Mouse (Mus musculus) heart, postnatal 4 days (tissue): ENCODE data around the gene Dcdc2b. TPM values are rescaled to one million over a fixed set of nuclear protein-coding genes. Genes with fewer than 3 reads are reported as not detected.
A peak's percentile ranks its signal among the peaks of the same experiment; 100 is the strongest.

Experiments used
- DNase-seq: peaks from one replicate; pipeline ENCODE4 v3.0.0; 2021
- total RNA-seq, 2 experiments: library from RNA; stranded (reverse); gene quantifications; 2 replicates each; pipeline ENCODE4 v1.2.3; 2021

Dcdc2b gene
- under 1 TPM; 0.27 to 0.76 TPM for total RNA-seq

DNA sequence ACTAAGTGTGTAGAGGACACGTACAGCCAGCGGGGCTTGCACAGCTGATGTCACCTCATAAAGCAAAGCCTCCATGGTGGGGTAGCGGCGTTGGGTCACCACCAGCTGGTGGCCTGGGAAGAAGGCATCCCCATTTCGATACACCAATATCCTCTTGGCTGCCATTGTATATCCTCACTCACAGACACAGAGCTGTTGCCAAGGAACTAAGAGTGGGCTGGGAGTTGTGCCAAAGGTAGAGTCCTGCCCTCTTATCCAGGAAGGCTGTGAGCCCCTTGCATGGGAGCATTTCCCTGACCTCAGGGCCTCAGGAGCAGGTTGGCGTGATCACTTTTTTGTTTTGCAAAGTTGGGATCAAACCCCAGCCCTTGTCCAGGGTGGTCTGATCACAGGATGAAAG is at the start of gene Dcdc2b:
Gene Dcdc2b (minus strand): TSS at position 165 of the 400 bp plus-strand sequence.
- peak; percentile 75 for DNase-seq

- no peak for DNase-seq
Observed at GRCm38 (mm10) chr4:129662255-129662813, 48.3 kb upstream of the Dcdc2b start.

DNA sequence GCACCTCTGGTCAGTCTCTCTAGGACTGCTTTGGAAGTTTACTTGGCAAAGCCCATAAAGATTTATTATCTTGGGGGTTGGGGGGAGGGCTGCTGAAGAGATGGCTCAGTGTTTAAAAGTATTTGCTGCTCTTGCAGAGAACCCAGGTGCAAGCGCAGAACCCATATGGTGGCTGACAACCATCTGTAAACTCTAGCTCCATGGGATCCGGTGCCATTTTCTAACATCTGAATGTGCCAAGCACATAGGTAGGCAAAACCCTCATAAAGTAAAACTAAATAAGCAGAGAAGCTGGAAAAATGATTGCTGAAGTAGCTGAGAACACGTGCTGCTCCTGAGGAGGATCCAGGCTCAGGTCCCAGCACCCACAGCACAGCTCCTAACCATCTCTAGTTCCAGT is 47.5 kb upstream of the Dcdc2b start:
- DNase-seq = no peak

DNA sequence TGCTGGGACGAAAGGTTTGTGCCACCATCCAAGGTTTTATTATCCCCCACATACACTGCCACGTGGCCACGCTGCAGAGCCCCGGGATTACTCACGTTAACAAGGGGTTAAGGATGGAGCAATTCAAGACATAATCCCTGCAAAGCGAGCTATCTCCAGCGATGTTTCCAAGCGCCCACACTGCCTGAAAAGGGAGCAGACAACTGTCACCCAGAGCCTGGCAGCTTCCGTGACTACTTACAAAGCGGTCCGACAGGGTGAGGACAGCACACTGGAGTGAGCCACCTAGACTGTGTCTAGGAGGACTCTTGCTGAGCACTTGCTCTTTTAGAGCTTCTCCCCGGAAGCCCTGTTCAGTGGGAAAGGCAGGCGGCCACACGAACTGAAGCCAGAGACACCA is 40.7 kb upstream of the Dcdc2b start:
- DNase-seq = no peak

GRCm38 (mm10) chr4:129650359-129650758 is 36.3 kb upstream of the Dcdc2b start:
- no peak for DNase-seq

DNA sequence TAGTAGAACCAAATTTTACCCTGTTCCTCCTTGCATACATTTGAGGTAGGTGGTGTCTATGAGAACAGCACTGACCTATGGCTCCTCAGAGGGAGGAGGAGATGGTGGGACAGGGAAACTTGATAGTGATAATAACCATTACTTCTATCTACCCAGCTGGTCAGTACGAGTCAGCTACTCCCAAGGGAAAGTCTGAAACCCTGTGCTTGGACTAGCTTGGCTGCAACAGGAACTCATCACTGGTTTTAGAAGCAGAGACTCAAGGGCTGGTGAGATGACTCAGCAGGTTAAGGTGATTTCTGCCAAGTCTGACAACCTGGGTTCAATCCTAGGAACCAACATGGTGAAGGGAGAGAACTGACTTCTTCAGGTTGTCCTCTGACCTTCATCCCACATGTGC is 34.6 kb upstream of the Dcdc2b start:
- no peak for DNase-seq

- DNase-seq = no peak
Observed at GRCm38 (mm10) chr4:129645204-129645603, 31.1 kb upstream of the Dcdc2b start.

GRCm38 (mm10) chr4:129641756-129642155 is 27.7 kb upstream of the Dcdc2b start:
- DNase-seq = no peak

- peak; percentile 97 for DNase-seq
Observed at GRCm38 (mm10) chr4:129640638-129641467, 26.8 kb upstream of the Dcdc2b start, which contains the start of gene Txlna. TSS of gene Txlna (minus strand) at chr4:129641065.

- DNase-seq = peak; percentile 51
Observed at GRCm38 (mm10) chr4:129640101-129640637, 26.1 kb upstream of the Dcdc2b start.

DNA sequence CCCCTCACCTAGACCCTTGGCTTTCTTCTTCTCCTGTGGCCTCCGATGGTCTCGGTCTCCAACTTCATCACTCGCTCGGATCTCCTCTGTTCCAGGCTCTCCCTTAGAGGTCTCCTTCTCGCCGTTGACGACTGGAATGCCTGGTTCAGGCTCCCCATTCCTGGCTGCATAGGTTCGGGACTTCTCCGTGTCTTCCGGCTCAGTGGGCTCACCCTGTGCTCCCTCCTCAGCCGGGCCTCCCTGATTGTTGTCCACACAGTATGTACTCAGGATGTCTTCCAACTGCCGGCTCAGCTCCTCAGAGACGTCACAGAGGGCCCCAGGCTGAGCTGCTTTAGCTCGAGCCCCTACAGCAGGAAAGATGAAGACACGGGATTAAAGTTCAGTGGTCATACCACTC is 25.2 kb upstream of the Dcdc2b start:
- DNase-seq = no peak

GRCm38 (mm10) chr4:129633852-129634251 is 19.8 kb upstream of the Dcdc2b start:
- no peak for DNase-seq

DNA sequence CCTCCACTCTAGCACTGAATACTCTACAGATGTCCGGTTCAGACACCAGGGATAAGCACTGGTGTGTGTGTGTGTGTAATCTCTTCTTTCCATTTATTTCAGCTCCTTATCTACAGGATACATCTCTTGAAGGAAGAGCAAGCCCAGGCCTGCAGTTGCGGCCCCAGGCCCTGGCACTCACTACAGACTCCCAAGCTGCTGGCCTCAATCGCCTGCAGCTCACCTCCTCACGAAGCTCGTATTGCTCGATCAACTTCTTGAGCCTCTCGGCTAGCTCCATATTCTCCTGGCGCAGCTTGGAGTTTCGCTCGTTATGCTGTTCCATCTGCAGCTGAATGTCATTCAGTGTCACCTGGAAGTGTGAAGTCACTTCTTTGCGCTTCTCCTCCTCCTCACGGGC is 17.8 kb upstream of the Dcdc2b start:
- no peak for DNase-seq

- peak; percentile 43 for DNase-seq
Observed at GRCm38 (mm10) chr4:129630944-129631343, 16.9 kb upstream of the Dcdc2b start.

DNA sequence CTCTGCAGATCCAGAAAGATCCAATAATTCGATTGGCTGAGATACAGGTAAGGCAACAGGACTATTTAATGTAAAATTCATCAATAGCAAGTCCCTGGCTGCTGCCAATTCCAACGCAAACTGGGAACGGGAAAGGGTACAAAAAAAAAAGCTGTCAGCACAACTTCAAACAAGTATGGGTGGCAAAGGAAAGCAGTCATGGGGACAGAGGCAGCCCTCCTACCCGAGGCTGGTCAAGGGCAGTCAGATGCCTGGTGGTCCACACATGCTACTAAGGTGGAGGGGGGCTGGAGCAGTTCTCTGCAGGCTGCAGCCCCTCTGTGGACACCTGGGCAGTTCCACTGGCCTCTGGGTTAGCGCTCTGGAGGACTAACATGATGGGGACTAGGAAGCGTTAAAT is 12.0 kb upstream of the Dcdc2b start:
- no peak for DNase-seq

DNA sequence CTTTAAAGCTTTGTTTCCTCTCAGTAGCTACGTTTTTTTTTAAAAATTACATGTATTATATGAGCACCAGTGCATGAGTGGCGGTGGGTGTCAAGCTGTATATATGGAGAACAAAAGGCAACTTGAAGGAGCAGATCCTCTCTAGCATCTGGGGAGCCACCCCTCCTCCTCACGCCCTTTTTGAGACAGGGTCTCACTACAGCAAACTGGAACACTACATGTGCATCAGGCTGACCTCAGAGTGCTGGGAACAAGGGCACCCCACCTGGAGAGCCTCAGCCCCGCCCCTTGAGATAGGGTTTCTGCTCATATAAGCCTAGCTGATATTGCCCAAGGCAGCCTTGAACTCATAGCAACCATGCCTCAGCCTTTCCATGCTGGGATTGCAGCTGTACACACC is 11.4 kb upstream of the Dcdc2b start:
- DNase-seq = no peak

DNA sequence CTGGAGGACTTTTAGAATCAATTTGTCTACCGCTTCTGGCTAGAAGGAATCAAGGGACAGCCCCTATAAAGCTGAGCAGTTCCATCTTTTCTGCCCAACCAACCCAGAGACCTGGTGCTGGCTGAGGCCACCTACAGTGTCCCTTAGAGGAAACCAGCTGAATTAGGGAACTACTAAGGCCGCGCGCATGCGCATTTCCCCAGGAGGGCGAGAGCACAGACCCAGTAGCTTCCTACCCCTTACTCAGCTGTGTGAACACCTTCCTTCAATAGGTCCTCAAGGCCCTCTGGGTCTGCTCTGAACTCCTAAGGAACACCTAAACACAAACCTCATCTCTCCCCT is 10.9 kb upstream of the Dcdc2b start:
- peak; percentile 56 for DNase-seq

DNA sequence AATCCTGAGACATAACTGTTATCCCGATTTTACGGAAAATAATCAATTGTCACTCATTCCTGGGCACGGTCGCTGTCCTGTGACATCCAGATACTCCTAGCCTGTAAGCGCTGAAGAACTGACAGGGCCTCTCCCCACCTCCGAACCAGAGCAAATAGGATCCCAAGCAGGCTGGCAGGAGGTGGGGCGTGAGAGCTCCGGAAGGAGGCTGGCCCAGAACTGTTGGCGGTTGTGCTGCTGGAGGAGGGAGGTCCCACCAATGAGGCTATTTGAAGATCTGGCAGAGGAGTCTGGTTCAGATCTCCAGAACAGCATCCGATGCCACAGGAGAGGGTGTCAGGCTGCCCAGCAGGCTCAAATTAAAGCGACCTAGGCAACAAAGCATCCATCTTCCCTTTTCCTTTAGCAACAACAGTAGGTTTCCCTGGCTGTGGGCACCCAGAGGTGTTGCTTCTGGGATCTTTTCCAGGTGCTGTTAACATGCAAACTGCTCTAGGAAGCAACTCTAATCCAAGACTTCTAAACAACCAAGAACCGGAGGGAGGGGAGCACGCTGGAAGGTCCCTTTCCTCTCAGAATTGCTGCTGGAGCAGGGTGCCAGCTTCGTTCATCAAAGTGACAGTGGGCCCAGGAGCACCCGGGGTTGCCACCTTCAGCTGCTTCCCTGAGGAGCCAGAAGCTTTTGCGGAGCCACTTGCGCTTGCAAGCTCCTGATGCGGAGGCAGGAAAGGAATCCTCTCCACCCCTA is 10.4 kb upstream of the Dcdc2b start:
- peak; percentile 85 for DNase-seq

GRCm38 (mm10) chr4:129623681-129624091 is 9.6 kb upstream of the Dcdc2b start, which contains the start of gene Ccdc28b:
TSS of gene Ccdc28b (minus strand) at chr4:129623947.
- DNase-seq = peak; percentile 50

DNA sequence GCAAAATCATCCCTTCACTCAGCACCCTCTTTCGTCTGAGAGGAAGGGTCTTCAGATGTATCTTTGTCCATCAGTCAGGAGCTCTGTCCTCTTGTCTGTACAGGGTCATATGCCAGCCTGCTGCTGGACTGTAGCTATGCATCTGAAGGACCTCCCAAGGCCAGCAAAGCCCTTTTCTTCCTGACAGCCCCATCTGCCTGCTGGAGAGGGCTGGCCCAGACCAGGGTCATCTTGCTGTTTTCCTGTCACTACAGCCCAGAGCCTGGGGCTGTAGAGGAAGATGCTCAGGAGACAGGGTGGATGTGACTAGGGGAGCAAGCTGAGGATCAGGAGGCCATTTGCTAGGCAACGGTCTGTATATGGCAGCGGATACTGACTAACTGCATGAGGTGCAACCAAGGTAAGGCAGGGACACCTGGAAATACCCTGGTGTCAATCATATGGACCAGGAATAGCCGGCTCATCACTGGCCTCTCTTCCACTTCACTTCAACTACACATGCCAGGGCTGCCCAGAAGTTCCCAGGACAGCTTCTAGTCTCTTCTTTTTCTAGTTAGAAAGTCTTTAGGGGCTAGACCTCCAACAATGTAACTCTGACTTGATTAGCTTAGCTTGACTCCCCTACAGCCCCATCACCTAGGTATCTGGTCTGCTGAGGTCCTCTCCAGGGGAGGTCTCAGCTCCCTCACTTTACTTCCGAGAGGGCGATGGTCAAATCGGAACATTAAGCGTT is 8.9 kb upstream of the Dcdc2b start:
- DNase-seq = no peak

DNA sequence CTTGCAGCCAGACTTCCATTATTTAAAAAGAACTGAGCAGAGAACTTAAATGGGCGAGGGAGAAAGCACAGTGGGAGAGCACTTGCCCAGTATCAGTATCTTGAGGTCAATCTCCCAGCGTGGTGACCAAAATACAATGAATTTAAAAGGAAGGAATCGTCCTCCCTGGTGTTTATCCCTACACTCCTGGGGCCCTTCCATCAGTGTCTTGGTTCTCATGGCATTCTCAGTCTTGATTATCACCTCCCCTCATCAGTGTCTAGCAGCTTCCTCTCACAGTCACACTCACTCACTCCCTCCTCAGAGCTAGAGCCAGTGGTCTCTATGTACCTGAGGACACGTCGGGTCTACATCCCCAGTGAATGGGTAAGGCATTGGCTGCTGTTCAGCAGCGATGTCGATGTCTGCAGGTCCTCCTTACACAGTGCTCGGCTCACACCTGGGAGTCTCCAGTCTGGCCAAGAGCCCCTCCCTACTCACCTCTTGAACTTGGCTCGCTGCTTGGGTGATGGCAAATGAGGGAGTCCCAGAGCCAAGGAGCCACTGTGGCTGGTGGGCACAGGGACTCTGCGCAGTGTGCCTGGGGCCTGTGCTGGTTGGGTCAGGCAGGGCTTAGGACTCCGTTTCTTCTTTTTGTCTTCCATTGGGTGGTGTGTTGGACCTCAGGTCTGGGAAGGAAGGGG is 8.2 kb upstream of the Dcdc2b start:
- DNase-seq = no peak
